Mouse (Mus musculus): Measurements from ENCODE around the gene Xpc. TPM values are rescaled to one million over a fixed set of nuclear protein-coding genes. Genes with fewer than 3 reads are reported as not detected.

Gene Xpc
- polyA plus RNA-seq, 1 experiment from 2014 or later, result 21.1 TPM

DNA sequence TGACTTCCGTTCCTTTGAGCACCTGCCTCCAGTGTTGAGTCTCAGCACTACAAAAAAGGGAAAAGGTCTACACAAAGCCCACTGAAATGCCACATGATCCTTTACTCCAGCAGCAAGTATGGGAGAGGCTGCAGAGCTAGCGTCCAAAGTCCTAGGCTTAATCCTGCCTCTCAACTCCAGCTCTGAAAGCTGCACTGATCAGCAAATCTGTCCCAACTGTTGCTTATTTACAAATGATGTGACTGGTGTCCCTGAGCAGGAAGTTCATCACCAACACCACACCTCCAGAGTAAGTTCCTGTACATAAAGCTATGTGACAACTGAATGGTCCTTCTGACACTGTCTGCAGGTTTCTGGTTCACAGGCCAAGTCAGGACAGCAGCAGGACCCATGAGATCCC is 49.9 kb downstream of the Xpc start:
- ATAC-seq (ENCODE audit: low read depth), result no peak
- 90% methylated on average over 2 of the region's 2 CpGs for WGBS
- H3K9me3 ChIP-seq, result no peaks in the 10 kb centered on the region
- H3K27me3 ChIP-seq, result no peaks in the 10 kb centered on the region
- H3K9ac ChIP-seq, result no peak overlapping the region
- H3K4me3 ChIP-seq, result no peak overlapping the region
- no peak overlapping the region for H3K4me2 ChIP-seq
- H3K4me1 ChIP-seq (replicated peaks), result no peaks in the 10 kb centered on the region; the same call in 1 of the 2 replicates
- peaks cover 53% of the 10 kb centered on the region for H3K36me3 ChIP-seq
- no peak overlapping the region for H3K27ac ChIP-seq (replicated peaks)

DNA sequence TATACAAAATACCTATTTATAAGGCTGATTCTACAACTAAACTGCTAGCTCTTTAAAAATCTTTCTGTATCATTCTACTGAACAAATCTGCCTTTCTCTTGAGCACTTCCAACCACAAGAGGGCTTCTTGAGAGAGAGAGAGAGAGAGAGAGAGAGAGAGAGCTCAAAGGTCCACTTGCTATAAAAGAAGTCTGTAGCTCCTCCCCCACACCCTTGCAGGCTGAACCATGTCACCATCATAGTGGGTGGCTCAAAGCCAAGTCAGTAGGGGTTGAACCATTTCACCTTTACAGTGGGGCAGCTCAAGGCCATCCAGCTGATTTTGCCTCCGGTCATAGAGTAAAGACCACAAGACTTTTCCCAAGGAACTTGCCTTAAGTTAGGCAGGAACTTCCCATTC is 56.2 kb downstream of the Xpc start:
- Histone ChIP-seq H3K4me2 (no peak overlapping the region), H3K27me3 (no peaks in the 10 kb centered on the region), H3K4me1 (replicated peaks) (no peaks in the 10 kb centered on the region), H3K9me3 (no peaks in the 10 kb centered on the region), H3K27ac (replicated peaks) (no peak overlapping the region), H3K4me3 (no peak overlapping the region), H3K36me3 (peaks cover 19% of the 10 kb centered on the region), H3K9ac (no peak overlapping the region)
- no peak for ATAC-seq (ENCODE audit: low read depth)
- 80% methylated on average over 1 of the region's 1 CpGs for whole genome bisulfite sequencing

DNA sequence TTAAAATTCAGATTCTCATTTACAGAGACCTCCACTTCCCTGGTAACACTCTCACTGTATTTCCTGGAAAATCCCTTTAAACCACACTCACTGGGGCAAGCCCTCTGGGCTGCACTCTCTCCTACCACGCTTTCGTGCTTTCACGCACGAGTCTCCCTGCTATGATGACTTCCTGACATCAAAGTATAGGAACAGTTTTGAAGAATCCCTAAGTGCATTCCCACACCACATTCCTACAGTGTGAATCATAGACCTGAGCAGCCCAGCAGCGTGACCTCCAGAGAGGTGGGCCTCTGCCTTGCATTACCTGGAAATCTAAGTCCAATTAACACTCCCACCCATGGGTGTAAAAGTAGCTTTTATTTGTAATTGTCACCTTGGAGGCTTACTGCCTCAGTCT is 61.1 kb downstream of the Xpc start:
- no peak for ATAC-seq (ENCODE audit: low read depth)
- WGBS, result 76% methylated on average over 5 of the region's 5 CpGs

DNA sequence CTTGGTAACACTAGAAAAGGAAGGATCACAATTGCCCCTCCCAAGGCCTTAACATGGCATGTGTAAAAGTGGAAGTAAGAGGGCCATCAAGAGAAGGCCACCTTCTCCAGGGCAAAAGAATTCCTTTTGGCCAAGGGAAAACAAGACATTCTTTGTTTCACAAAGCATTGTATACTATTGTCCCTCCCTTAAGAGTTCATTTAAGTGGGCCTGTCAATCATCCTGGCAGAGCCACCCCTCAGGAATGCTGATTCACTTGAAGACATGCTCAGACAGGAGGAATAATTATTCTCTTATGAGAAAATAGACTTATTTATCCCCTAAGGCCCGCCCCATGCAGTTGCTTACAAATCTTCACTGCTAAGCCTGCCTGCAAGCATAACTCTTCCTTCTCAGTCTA is 63.6 kb downstream of the Xpc start:
- ATAC-seq (ENCODE audit: low read depth), result no peak
- Histone ChIP-seq H3K4me2 (no peak overlapping the region), H3K36me3 (no peaks in the 10 kb centered on the region), H3K4me1 (replicated peaks) (no peaks in the 10 kb centered on the region), H3K4me3 (no peak overlapping the region), H3K27me3 (peaks cover 14% of the 10 kb centered on the region), H3K9me3 (no peaks in the 10 kb centered on the region), H3K9ac (no peak overlapping the region), H3K27ac (replicated peaks) (no peak overlapping the region)
- 67% methylated on average over 1 of the region's 1 CpGs for WGBS

More for the DNA sequence above, 61.1 kb downstream of the Xpc start:
- H3K27ac ChIP-seq (replicated peaks), result no peak overlapping the region
- no peak overlapping the region for H3K9ac ChIP-seq
- no peaks in the 10 kb centered on the region for H3K4me1 ChIP-seq (replicated peaks)
- no peak overlapping the region for H3K4me3 ChIP-seq
- H3K36me3 ChIP-seq, result no peaks in the 10 kb centered on the region
- no peaks in the 10 kb centered on the region for H3K9me3 ChIP-seq
- no peak overlapping the region for H3K4me2 ChIP-seq
- peaks cover 5% of the 10 kb centered on the region; the same call in 1 of the 2 replicates for H3K27me3 ChIP-seq

DNA sequence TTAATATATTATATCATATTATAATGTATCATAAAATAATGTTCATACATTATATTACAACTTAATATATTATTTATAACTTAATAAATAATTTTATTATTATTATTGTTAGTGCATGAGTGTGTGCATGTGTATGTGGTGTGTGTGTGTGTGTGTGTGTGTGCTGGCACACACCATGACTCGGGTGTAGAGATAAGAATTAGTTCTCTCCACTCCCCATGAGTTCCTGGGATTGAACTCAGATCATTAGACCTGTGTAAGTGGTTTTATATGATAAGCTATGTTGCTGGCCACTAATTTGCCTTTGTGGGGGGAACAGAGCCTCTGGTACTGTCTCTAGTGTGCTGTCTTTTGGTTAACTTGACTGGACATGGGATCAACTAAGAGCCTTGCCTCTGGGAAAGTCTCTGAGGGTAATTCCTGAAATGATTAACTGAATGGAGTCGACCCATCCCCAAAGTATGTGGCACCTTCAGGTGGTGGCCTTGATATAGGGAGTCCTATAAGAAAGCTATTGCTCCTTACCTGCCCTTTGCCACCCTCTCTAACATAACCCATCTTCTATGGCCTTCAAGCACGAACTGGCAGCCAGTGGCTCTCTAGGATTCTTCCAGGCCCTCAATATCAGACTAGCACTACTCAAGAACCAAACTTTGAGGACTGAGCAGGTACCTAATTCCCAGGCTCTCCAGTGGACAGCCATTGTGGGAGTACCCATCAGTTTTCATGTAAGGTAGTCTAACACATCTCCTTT is 66.0 kb downstream of the Xpc start:
- Histone ChIP-seq H3K27me3 (peaks cover 14% of the 10 kb centered on the region), H3K27ac (replicated peaks) (no peak overlapping the region), H3K4me1 (replicated peaks) (no peaks in the 10 kb centered on the region), H3K9ac (no peak overlapping the region), H3K4me3 (no peak overlapping the region), H3K36me3 (no peaks in the 10 kb centered on the region), H3K4me2 (no peak overlapping the region), H3K9me3 (no peaks in the 10 kb centered on the region)
- no peak for ATAC-seq (ENCODE audit: low read depth)
- 62% methylated on average over 3 of the region's 3 CpGs for WGBS

DNA sequence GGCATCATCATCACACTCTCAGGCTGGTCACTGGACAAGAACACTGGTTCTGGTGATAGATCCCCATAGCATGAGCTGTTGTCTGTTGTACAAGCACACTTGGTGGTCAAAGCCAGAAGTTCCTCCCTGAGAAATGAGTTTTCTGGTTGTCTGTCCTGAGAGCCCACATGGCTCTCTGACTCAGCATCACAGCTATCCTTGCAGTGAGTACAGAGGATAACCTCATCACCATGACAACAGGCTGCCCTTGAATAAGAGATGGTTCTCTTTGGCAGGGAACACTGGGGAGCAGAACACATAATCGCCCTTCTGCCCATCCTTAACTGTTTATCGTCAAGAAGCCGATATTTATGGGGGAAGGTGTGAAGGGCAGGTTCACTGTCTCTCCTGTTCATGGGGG is 70.4 kb downstream of the Xpc start:
- Histone ChIP-seq H3K9ac (no peak overlapping the region), H3K4me3 (no peak overlapping the region), H3K4me1 (replicated peaks) (peaks cover 10% of the 10 kb centered on the region), H3K27me3 (peaks cover 14% of the 10 kb centered on the region), H3K27ac (replicated peaks) (no peak overlapping the region), H3K9me3 (no peaks in the 10 kb centered on the region), H3K36me3 (no peaks in the 10 kb centered on the region), H3K4me2 (no peak overlapping the region)
- 64% methylated on average over 3 of the region's 3 CpGs for WGBS
- no peak for ATAC-seq (ENCODE audit: low read depth)

DNA sequence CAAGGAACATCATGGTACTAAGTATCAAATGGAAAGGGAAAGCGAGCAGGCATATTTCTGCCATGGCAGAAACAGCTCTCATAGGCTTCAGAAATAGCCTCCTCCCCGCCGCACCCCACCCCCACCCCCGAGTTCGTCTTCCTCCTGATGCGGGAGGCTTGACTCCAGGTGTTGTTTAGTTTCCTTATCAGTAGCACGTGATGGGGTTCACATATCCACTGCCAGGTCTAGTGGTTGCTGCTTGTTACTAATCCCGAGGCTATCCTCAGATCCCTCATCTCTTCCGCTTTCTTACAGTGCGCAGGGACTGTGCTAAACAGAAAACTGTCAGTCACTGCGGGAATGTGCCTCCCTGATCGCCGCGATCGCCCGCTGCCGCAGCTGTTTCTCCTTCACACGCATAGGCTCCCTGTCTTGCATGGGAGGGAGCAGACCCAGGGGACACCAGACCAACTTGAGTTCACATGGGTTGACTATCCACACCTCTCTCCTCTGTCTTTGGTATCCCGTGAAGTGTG is 74.5 kb downstream of the Xpc start:
- H3K36me3 ChIP-seq, result no peaks in the 10 kb centered on the region
- WGBS, result 8% methylated on average over 19 of the region's 19 CpGs
- peak overlapping the region; percentile 72 for H3K27ac ChIP-seq (replicated peaks)
- peak; percentile 68 for ATAC-seq (ENCODE audit: low read depth)
- no peaks in the 10 kb centered on the region for H3K9me3 ChIP-seq
- peak overlapping the region; percentile 62 for H3K4me3 ChIP-seq
- H3K27me3 ChIP-seq, result peaks cover 24% of the 10 kb centered on the region
- H3K9ac ChIP-seq, result peak overlapping the region; percentile 82
- H3K4me2 ChIP-seq, result peak overlapping the region; percentile 96
- H3K4me1 ChIP-seq (replicated peaks), result peaks cover 12% of the 10 kb centered on the region

DNA sequence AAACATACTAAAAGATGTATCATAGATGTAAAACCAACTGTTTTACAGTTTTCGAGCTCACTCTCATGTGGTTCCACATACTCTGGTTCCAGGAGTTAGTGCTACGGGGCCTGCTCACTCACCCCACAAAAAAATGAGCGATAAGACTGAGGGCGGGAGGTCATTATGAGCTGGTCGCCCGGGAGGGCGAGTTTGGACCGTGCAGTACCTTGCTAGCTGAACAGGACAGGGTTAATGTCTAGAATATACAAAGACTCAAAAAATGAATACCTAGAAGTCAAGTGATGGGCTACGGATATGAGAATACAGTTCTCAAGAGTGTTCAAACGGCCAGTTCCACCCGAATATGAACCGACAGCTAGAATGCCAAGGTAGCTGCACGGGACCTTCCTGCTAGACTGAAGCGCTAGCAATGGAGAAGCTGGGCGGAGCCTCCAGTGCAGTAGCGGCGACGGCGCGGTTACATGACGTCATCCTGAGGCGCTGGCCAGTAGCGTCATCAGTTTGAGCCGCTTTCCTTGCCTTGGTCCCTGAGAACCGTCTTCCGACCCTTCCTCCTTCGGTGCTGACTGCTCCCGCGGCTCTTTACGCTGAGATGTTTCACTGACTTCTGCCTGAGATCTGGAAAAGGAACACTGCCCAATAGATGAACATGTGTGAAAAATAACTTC is 75.1 kb downstream of the Xpc start:
- peak; percentile 94 for ATAC-seq (ENCODE audit: low read depth)
- no peaks in the 10 kb centered on the region for H3K36me3 ChIP-seq
- peak overlapping the region; percentile 82 for H3K9ac ChIP-seq
- peak overlapping the region; percentile 62 for H3K4me3 ChIP-seq
- peaks cover 30% of the 10 kb centered on the region for H3K27me3 ChIP-seq
- H3K4me2 ChIP-seq, result peak overlapping the region; percentile 96
- 2% methylated on average over 30 of the region's 30 CpGs for WGBS
- peaks cover 12% of the 10 kb centered on the region for H3K4me1 ChIP-seq (replicated peaks)
- H3K27ac ChIP-seq (replicated peaks), result peak overlapping the region; percentile 73
- H3K9me3 ChIP-seq, result no peaks in the 10 kb centered on the region

Other genes with a start within 250 kb of the Xpc start
- 10.1 and 10.4 TPM in 2 replicates for gene Wnt7a, start 104.5 kb downstream of the Xpc start, polyA plus RNA-seq (2015; fragmentation: Nextera tagmentation; extraction: Ambion mirVana)
- 27.5 and 30.7 TPM in 2 replicates for gene Chchd4, start 42.3 kb downstream of the Xpc start, polyA plus RNA-seq (2015; fragmentation: Nextera tagmentation; extraction: Ambion mirVana)
- gene Tmem43, start 42.2 kb downstream of the Xpc start, polyA plus RNA-seq (2015; fragmentation: Nextera tagmentation; extraction: Ambion mirVana), result 39.5 and 42.3 TPM in 2 replicates
- gene Lsm3, start within 50 bp of the Xpc start, polyA plus RNA-seq (2015; fragmentation: Nextera tagmentation; extraction: Ambion mirVana), result 167 and 180 TPM in 2 replicates
- gene Slc6a6, start 168.2 kb upstream of the Xpc start, polyA plus RNA-seq (2015; fragmentation: Nextera tagmentation; extraction: Ambion mirVana), result 63.7 and 70.0 TPM in 2 replicates